Mouse (Mus musculus) myocyte (in vitro differentiated cells): ENCODE data around the gene 1700012B07Rik. TPM values are rescaled to one million over a fixed set of nuclear protein-coding genes. Genes with fewer than 3 reads are reported as not detected.

Experiments used
- H3K27me3 ChIP-seq: one replicate; pipeline ENCODE4 v1.6.1; 2011; ENCODE audit not compliant: control insufficient read depth, insufficient read depth, insufficient read length
- H3K36me3 ChIP-seq: one replicate; pipeline ENCODE4 v1.6.1; 2011; ENCODE audit not compliant: control insufficient read depth, insufficient read depth
- H3K4me2 ChIP-seq: one replicate; pipeline ENCODE4 v1.6.1; 2011; ENCODE audit warnings: low read depth, control low read depth
- H3K4me3 ChIP-seq: one replicate; pipeline ENCODE4 v1.5.1; 2011; ENCODE audit warnings: mild to moderate bottlenecking, control low read depth, moderate library complexity
- H3K79me2 ChIP-seq: one replicate; pipeline ENCODE4 v1.6.1; 2011; ENCODE audit not compliant: control insufficient read depth, insufficient read depth
- H3ac ChIP-seq: one replicate; pipeline ENCODE4 v1.6.1; 2011; ENCODE audit not compliant: control insufficient read depth, insufficient read length
- CEBPB ChIP-seq: IDR thresholded peaks from 2 replicates; pipeline ENCODE4 v1.6.1; 2011; ENCODE audit warnings: mild to moderate bottlenecking, moderate library complexity; ENCODE audit not compliant: poor library complexity, insufficient read depth, severe bottlenecking
- E2F4 ChIP-seq: IDR thresholded peaks from one replicate; pipeline ENCODE4 v1.6.1; 2011; ENCODE audit warnings: mild to moderate bottlenecking, control low read depth, moderate library complexity; ENCODE audit not compliant: insufficient read depth
- MAX ChIP-seq: IDR thresholded peaks from one replicate; pipeline ENCODE4 v1.6.1; 2011; ENCODE audit warnings: low read depth, mild to moderate bottlenecking, control low read depth
- MYOD1 ChIP-seq, 3 experiments: IDR thresholded peaks; one replicate each; pipeline ENCODE4 v1.6.1; 2011; ENCODE audit warnings: control low read depth in 2 of 3, low read depth in 2 of 3, mild to moderate bottlenecking in 2 of 3, moderate library complexity in 1 of 3; ENCODE audit not compliant: insufficient read length in 2 of 3, control insufficient read depth in 1 of 3
- MYOG ChIP-seq, 3 experiments: IDR thresholded peaks; one replicate each; pipeline ENCODE4 v1.6.1; 2011; ENCODE audit warnings: control low read depth in 2 of 3, low read depth in 2 of 3, mild to moderate bottlenecking in 2 of 3; ENCODE audit not compliant: insufficient read length in 2 of 3, control insufficient read depth in 1 of 3, insufficient read depth in 1 of 3
- POLR2A ChIP-seq: IDR thresholded peaks from one replicate; pipeline ENCODE4 v1.6.1; 2011; ENCODE audit warnings: low read depth, mild to moderate bottlenecking, control low read depth, moderate library complexity; ENCODE audit not compliant: insufficient read length
- POLR2AphosphoS2 ChIP-seq: IDR thresholded peaks from one replicate; pipeline ENCODE4 v1.6.1; 2011; ENCODE audit warnings: low read depth, control low read depth; ENCODE audit not compliant: insufficient read length
- REST ChIP-seq: IDR thresholded peaks from one replicate; pipeline ENCODE4 v1.6.1; 2011; ENCODE audit warnings: mild to moderate bottlenecking, control low read depth, moderate library complexity; ENCODE audit not compliant: insufficient read depth, insufficient read length
- SRF ChIP-seq: IDR thresholded peaks from one replicate; pipeline ENCODE4 v1.6.1; 2011; ENCODE audit warnings: low read depth; ENCODE audit not compliant: control insufficient read depth, insufficient read length
- TCF12 ChIP-seq: IDR thresholded peaks from one replicate; pipeline ENCODE4 v1.6.1; 2011; ENCODE audit warnings: mild to moderate bottlenecking, control low read depth; ENCODE audit not compliant: poor library complexity, insufficient read depth, severe bottlenecking
- TCF3 ChIP-seq: IDR thresholded peaks from one replicate; pipeline ENCODE4 v1.6.1; 2011; ENCODE audit warnings: low read depth, control low read depth; ENCODE audit not compliant: insufficient read length
- USF1 ChIP-seq: IDR thresholded peaks from one replicate; pipeline ENCODE4 v1.6.1; 2011; ENCODE audit warnings: low read depth, mild to moderate bottlenecking, control low read depth, moderate library complexity
- polyA plus RNA-seq: library from polyadenylated mRNA; unstranded; fragments of >200 nt; fragmentation: generic; extraction: Trizol; gene quantifications from one replicate; pipeline ENCODE4 v1.2.1, GENCODE M21; 2012; ENCODE audit warnings: missing spikeins

1700012B07Rik gene
- polyA plus RNA-seq, 1 experiment = 0.19 TPM

DNA sequence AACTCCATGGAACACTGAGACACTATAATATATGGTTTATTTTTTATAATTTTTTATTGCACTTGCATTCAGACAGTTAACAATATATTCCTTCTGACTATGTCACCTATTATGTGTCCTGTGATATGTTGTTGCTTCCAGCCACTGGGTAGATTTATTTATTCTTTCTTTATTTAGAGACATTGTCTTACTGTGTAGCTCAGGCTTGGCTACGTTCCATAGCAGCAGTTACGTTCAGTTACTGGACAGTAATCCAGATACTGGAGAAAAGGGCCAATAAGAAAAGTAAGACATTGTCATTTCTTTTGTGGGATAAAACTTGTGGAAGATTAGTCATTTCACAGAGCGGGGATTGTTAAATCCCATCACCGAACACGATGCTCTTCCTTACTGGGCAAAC lies 2.5 kb upstream of the 1700012B07Rik start:
- Histone ChIP-seq H3K4me2 (no peak overlapping the region), H3K4me3 (no peak overlapping the region), H3K79me2 (no peaks in the 10 kb centered on the region), H3K27me3 (no peaks in the 10 kb centered on the region), H3ac (no peak overlapping the region), H3K36me3 (no peaks in the 10 kb centered on the region)
- no peak for TF ChIP-seq TCF12
- no peak for TF ChIP-seq CEBPB
- TF ChIP-seq POLR2AphosphoS2 = no peak
- TF ChIP-seq E2F4 = no peak
- TF ChIP-seq MAX = no peak

DNA sequence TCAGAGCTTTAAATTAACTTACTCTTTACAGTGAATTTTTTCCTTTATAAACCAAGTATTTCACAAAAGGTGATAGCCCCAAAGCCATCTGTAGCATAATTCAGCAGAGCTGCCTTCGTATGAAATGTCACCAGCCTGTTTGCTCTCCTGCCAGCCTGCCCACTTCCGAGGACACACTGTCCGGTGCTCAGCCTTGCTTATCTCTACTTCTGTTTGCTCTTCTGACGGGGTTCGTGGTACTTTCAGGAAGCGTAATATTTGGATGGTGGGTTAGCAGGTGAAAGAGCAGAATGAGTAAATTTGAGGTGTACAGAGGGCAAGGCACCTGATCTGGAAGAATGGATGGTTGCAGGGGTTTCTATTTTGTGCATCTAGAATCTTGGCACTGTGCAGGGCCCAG lies 5.6 kb downstream of the 1700012B07Rik start:
- Histone ChIP-seq H3K4me2 (no peak overlapping the region), H3K79me2 (no peaks in the 10 kb centered on the region), H3K27me3 (no peaks in the 10 kb centered on the region), H3ac (no peak overlapping the region), H3K4me3 (no peak overlapping the region), H3K36me3 (no peaks in the 10 kb centered on the region)
- TF ChIP-seq MYOG (IDR thresholded peaks at IDR 0.05; ENCODE audit: control insufficient read depth in 1 of 3, insufficient read depth in 1 of 3, insufficient read length in 2 of 3, low read depth in 2 of 3) (no peak), USF1 (no peak), TCF12 (no peak), SRF (no peak), MAX (no peak), TCF3 (no peak), POLR2A (no peak), E2F4 (no peak), CEBPB (no peak), MYOD1 (IDR thresholded peaks at IDR 0.05; ENCODE audit: control insufficient read depth in 1 of 3, insufficient read length in 2 of 3, low read depth in 2 of 3) (no peak), REST (no peak), POLR2AphosphoS2 (no peak)

DNA sequence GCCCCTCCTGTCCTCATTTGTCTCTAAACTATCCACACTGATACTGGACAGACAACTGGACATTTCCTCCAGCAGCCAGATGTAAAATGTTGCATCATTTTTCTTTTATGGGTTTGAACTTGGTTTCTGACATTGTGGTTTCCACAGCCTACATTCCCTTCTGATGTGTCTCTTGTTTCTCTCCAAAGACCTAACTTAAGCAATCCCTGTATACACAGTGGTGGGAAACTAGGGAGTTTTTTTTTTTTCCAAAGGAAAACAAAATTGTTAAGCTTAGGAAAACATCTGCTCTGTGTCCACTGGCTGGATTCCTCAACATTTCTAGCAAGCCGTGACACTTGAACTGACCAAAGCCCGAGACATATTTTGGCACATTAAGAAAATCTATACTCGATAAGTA lies 10.4 kb downstream of the 1700012B07Rik start:
- no peak overlapping the region for H3K4me3 ChIP-seq
- H3ac ChIP-seq = no peak overlapping the region
- H3K4me2 ChIP-seq = peak overlapping the region; percentile 54
- no peaks in the 10 kb centered on the region for H3K36me3 ChIP-seq
- no peaks in the 10 kb centered on the region for H3K79me2 ChIP-seq
- TF ChIP-seq REST = no peak
- no peak for TF ChIP-seq SRF
- TF ChIP-seq MAX = no peak
- TF ChIP-seq MYOD1 (IDR thresholded peaks at IDR 0.05; ENCODE audit: control insufficient read depth in 1 of 3, insufficient read length in 2 of 3, low read depth in 2 of 3) = peak in 1 of 3 experiments; percentile 4
- peak; percentile 98 for TF ChIP-seq CEBPB
- TF ChIP-seq POLR2A = no peak
- TF ChIP-seq E2F4 = no peak
- peak; percentile 44 for TF ChIP-seq TCF12
- no peak for TF ChIP-seq USF1
- TF ChIP-seq POLR2AphosphoS2 = no peak
- no peaks in the 10 kb centered on the region for H3K27me3 ChIP-seq

DNA sequence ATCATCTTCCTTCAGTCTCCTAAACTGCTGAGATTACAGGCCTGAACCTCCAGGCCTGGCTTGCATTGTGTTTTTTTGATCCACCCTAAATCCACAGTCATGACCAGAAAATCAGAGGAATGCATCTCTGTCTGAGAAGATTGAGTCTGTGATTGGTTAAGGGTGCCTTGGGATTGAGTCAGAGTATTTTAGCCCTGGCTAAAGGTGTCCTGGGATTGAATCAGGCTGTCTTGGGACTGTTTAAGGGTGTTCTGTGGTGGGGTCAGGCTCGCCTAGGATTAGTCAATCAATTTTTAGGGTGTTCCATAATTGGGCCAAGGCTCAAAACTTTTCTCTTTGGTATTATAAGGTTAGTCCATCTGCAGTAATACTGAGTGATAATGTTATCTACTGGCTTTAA lies 10.9 kb downstream of the 1700012B07Rik start:
- no peak for TF ChIP-seq E2F4
- TF ChIP-seq CEBPB = peak; percentile 79
- Histone ChIP-seq H3K4me2 (peak overlapping the region; percentile 54), H3ac (no peak overlapping the region), H3K79me2 (no peaks in the 10 kb centered on the region), H3K36me3 (no peaks in the 10 kb centered on the region), H3K4me3 (no peak overlapping the region), H3K27me3 (no peaks in the 10 kb centered on the region)

DNA sequence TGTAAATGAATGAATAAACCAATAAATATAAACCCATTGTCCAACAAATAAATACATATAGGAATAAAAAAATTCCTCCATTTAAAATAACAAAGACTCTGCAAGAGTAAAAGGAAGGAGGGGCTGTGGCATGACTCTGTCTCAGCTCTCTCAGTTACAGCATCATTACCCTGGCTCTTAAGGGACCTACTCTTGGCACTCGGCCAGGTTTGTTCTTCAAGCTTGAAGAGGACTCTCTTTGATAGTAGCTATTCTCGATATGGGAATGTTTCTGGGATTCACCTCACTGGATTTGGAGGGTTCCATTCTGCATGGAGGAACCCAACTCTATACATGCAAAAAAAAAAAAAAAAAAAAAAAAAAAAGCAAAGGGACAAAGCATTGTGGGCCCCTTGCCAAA lies 16.1 kb downstream of the 1700012B07Rik start:
- Histone ChIP-seq H3K4me3 (no peak overlapping the region), H3K4me2 (no peak overlapping the region), H3ac (no peak overlapping the region), H3K27me3 (no peaks in the 10 kb centered on the region), H3K79me2 (no peaks in the 10 kb centered on the region), H3K36me3 (no peaks in the 10 kb centered on the region)
- TF ChIP-seq POLR2A = no peak
- no peak for TF ChIP-seq SRF
- TF ChIP-seq REST = no peak
- no peak for TF ChIP-seq CEBPB
- TF ChIP-seq USF1 = no peak
- TF ChIP-seq TCF12 = no peak
